Mouse (Mus musculus): ENCODE measurements at regions not wholly inside any gene's neighbourhood (a gene's known extent, or its start where the extent isn't known, plus 50 kb on each side); places are given as distances from the start of the nearest gene placed in this dataset.

DNA sequence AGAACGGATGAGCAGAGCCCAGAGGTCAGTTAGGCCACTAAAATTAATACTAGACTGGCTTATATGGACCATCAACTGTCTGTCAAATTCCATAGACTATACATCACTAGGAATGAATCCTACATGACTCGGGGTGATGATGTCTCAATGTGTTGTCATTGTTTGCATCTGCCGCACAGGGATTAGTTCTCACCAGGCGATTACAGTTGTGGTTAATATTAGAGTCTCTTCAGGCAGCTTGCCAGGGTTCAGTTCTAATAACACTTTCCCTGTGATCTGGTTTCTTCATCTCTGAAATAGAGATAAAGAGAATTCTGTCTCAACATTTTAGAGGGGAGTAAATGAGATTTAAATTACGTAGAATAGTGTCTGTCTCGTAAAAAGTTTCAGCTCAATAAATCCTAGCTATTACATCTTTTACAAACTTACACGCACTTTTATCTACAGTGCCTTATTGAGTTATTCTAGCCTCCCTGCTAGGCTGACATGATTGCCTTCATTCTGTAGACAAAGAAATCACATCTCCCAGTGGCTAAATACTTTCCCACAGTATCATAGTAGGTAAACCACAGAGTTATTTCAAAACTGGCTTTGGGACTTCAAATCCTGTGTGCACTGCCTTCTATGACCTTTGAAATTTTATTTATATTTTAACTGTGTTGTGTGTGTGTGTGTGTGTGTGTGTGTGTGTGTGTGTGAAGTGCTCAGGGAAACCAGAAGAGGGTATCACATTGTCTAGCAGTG lies 148.0 kb upstream of the 4933402D24Rik start:
- Histone ChIP-seq H3K27ac (no peak overlapping the region), H3K9me3 (no peaks in the 10 kb centered on the region), H3K36me3 (no peaks in the 10 kb centered on the region), H3K27me3 (replicated peaks) (no peaks in the 10 kb centered on the region), H3K4me2 (replicated peaks) (no peak overlapping the region), H3K9ac (no peak overlapping the region), H3K4me1 (no peaks in the 10 kb centered on the region), H3K4me3 (no peak overlapping the region)
- ATAC-seq (ENCODE audit: low FRiP score, low read depth) = no peak
- WGBS = 83% methylated on average over 7 of the region's 7 CpGs

GRCm38 (mm10) chr1:63910765-63911164 lies 141.7 kb upstream of the 4933402D24Rik start:
- no peaks in the 10 kb centered on the region for H3K4me1 ChIP-seq
- no peak for ATAC-seq (ENCODE audit: low FRiP score, low read depth)
- WGBS = 82% methylated on average over 3 of the region's 3 CpGs

DNA sequence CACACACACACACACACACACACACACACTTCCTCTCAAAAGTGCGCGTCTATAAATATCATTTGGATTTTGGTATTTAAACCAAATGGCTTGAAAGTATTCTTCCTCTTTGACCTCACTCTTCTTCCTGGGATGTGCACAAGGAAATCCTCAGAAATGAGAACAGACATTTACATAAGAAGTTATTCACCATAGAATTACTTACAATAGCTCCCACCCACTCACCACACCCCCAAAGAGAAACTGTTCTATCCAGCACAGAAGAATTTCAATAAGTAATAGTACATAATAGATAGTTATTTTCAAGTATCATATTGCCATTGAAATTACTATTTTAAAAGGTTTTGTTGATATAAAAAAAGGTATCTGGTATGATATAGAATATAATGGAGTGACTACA lies 140.1 kb upstream of the 4933402D24Rik start:
- Histone ChIP-seq H3K27ac (no peak overlapping the region), H3K4me3 (no peak overlapping the region), H3K9me3 (no peaks in the 10 kb centered on the region), H3K27me3 (replicated peaks) (no peaks in the 10 kb centered on the region), H3K9ac (no peak overlapping the region), H3K4me1 (no peaks in the 10 kb centered on the region), H3K4me2 (replicated peaks) (no peak overlapping the region), H3K36me3 (no peaks in the 10 kb centered on the region)
- no peak for ATAC-seq (ENCODE audit: low FRiP score, low read depth)
- WGBS = 89% methylated on average over 2 of the region's 2 CpGs

More at GRCm38 (mm10) chr1:63910765-63911164, 141.7 kb upstream of the 4933402D24Rik start:
- H3K4me2 ChIP-seq (replicated peaks) = no peak overlapping the region
- H3K27me3 ChIP-seq (replicated peaks) = no peaks in the 10 kb centered on the region
- H3K9ac ChIP-seq = no peak overlapping the region
- H3K9me3 ChIP-seq = no peaks in the 10 kb centered on the region
- no peak overlapping the region for H3K4me3 ChIP-seq
- no peaks in the 10 kb centered on the region for H3K36me3 ChIP-seq
- H3K27ac ChIP-seq = no peak overlapping the region

GRCm38 (mm10) chr1:63903620-63904019 lies 134.6 kb upstream of the 4933402D24Rik start:
- no peaks in the 10 kb centered on the region for H3K4me1 ChIP-seq
- WGBS = 90% methylated on average over 4 of the region's 4 CpGs
- no peak overlapping the region for H3K4me3 ChIP-seq
- no peak for ATAC-seq (ENCODE audit: low FRiP score, low read depth)
- no peak overlapping the region for H3K4me2 ChIP-seq (replicated peaks)
- H3K27me3 ChIP-seq (replicated peaks) = no peaks in the 10 kb centered on the region
- no peaks in the 10 kb centered on the region for H3K9me3 ChIP-seq
- H3K9ac ChIP-seq = no peak overlapping the region
- no peak overlapping the region for H3K27ac ChIP-seq
- no peaks in the 10 kb centered on the region for H3K36me3 ChIP-seq

GRCm38 (mm10) chr1:63903201-63903600 lies 134.1 kb upstream of the 4933402D24Rik start:
- H3K27ac ChIP-seq = no peak overlapping the region
- H3K27me3 ChIP-seq (replicated peaks) = no peaks in the 10 kb centered on the region
- H3K4me3 ChIP-seq = no peak overlapping the region
- no peaks in the 10 kb centered on the region for H3K9me3 ChIP-seq
- H3K9ac ChIP-seq = no peak overlapping the region
- H3K36me3 ChIP-seq = no peaks in the 10 kb centered on the region
- no peak for ATAC-seq (ENCODE audit: low FRiP score, low read depth)
- H3K4me1 ChIP-seq = no peaks in the 10 kb centered on the region
- 65% methylated on average over 3 of the region's 3 CpGs for WGBS
- no peak overlapping the region for H3K4me2 ChIP-seq (replicated peaks)

- H3K4me3 ChIP-seq = no peak overlapping the region
- H3K27me3 ChIP-seq (replicated peaks) = no peaks in the 10 kb centered on the region
- no peaks in the 10 kb centered on the region for H3K9me3 ChIP-seq
- H3K27ac ChIP-seq = no peak overlapping the region
- H3K4me1 ChIP-seq = no peaks in the 10 kb centered on the region
- WGBS = 51% methylated on average over 1 of the region's 1 CpGs
- H3K9ac ChIP-seq = no peak overlapping the region
- ATAC-seq (ENCODE audit: low FRiP score, low read depth) = no peak
- H3K4me2 ChIP-seq (replicated peaks) = no peak overlapping the region
- no peaks in the 10 kb centered on the region for H3K36me3 ChIP-seq
These were observed 133.3 kb upstream of the 4933402D24Rik start for GRCm38 (mm10) chr1:63902391-63902790.

GRCm38 (mm10) chr1:63899631-63900577 lies 130.8 kb upstream of the 4933402D24Rik start:
- ATAC-seq (ENCODE audit: low FRiP score, low read depth) = no peak
- H3K9me3 ChIP-seq = no peaks in the 10 kb centered on the region
- no peak overlapping the region for H3K4me3 ChIP-seq
- no peak overlapping the region for H3K4me2 ChIP-seq (replicated peaks)
- H3K36me3 ChIP-seq = no peaks in the 10 kb centered on the region
- 61% methylated on average over 10 of the region's 10 CpGs for WGBS
- H3K27ac ChIP-seq = no peak overlapping the region
- no peaks in the 10 kb centered on the region for H3K27me3 ChIP-seq (replicated peaks)
- no peak overlapping the region for H3K9ac ChIP-seq
- H3K4me1 ChIP-seq = no peaks in the 10 kb centered on the region

- 81% methylated on average over 2 of the region's 2 CpGs for WGBS
- no peaks in the 10 kb centered on the region for H3K27me3 ChIP-seq (replicated peaks)
These were observed 129.7 kb upstream of the 4933402D24Rik start for GRCm38 (mm10) chr1:63898766-63899165.

DNA sequence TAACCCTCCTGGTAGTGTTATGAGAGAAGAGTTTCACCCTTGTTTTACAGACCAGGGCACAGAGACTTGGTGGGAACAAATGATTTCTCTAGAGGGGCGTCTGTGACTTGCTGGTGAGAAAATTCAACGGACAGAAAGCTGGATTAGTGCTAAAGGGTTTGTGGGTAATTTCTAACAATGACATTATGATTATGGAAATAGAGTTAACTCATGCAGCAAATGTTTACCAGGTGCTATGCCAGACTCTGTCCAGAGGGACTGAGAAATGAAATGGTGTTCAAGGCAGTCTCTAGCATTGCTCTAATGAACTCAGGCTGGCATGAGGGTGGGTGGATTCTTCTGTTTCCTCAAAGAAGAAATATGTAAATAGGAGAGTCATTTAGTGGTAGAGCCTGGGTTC lies 128.5 kb upstream of the 4933402D24Rik start:
- H3K9me3 ChIP-seq = no peaks in the 10 kb centered on the region
- no peak overlapping the region for H3K27ac ChIP-seq
- H3K27me3 ChIP-seq (replicated peaks) = no peaks in the 10 kb centered on the region
- no peaks in the 10 kb centered on the region for H3K4me1 ChIP-seq
- no peaks in the 10 kb centered on the region for H3K36me3 ChIP-seq
- no peak for ATAC-seq (ENCODE audit: low FRiP score, low read depth)
- H3K4me2 ChIP-seq (replicated peaks) = no peak overlapping the region
- WGBS = 76% methylated on average over 2 of the region's 2 CpGs
- no peak overlapping the region for H3K9ac ChIP-seq
- no peak overlapping the region for H3K4me3 ChIP-seq

More at GRCm38 (mm10) chr1:63898766-63899165, 129.7 kb upstream of the 4933402D24Rik start:
- no peak overlapping the region for H3K4me2 ChIP-seq (replicated peaks)
- no peak overlapping the region for H3K27ac ChIP-seq
- H3K9ac ChIP-seq = no peak overlapping the region
- ATAC-seq (ENCODE audit: low FRiP score, low read depth) = no peak
- H3K4me1 ChIP-seq = no peaks in the 10 kb centered on the region
- no peak overlapping the region for H3K4me3 ChIP-seq
- H3K9me3 ChIP-seq = no peaks in the 10 kb centered on the region
- no peaks in the 10 kb centered on the region for H3K36me3 ChIP-seq

GRCm38 (mm10) chr1:63879570-63879969 lies 110.5 kb upstream of the 4933402D24Rik start:
- no peak for ATAC-seq (ENCODE audit: low FRiP score, low read depth)
- H3K4me3 ChIP-seq = no peak overlapping the region
- no peak overlapping the region for H3K9ac ChIP-seq
- no peak overlapping the region for H3K4me2 ChIP-seq (replicated peaks)
- WGBS = 87% methylated on average over 3 of the region's 3 CpGs
- H3K4me1 ChIP-seq = no peaks in the 10 kb centered on the region
- H3K27me3 ChIP-seq (replicated peaks) = no peaks in the 10 kb centered on the region
- H3K9me3 ChIP-seq = no peaks in the 10 kb centered on the region
- H3K27ac ChIP-seq = no peak overlapping the region
- no peaks in the 10 kb centered on the region for H3K36me3 ChIP-seq

DNA sequence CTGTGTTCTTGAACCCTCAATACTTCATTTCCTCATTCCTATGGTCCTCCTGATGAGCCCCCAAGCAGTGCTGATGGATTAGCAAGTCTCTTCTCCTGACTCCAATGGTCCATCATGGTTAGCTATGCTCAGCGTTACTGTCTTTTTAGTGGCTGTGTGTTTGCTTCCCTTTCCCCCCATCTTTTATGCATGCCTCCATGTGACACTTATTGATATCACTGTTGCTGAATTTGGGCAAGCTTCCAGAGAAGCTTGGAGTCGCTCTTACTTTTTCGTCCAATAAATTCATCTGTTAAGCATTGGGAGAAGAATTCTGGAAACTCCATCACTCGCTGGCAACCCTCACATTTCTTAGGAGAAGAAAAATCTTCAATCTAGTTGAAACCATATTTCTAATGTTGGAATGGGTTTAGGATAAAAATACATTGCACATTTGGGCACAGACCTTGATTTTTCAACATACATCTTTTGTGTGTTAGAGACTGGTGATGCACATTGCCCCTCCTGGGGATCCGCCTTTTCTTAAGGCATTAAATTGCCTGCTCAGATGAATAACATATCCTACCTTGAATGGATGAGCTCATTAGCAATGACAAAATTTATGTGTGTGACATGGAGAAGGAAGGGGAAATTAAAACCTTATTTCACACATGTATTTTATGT lies 107.7 kb upstream of the 4933402D24Rik start:
- WGBS = 89% methylated on average over 5 of the region's 5 CpGs

DNA sequence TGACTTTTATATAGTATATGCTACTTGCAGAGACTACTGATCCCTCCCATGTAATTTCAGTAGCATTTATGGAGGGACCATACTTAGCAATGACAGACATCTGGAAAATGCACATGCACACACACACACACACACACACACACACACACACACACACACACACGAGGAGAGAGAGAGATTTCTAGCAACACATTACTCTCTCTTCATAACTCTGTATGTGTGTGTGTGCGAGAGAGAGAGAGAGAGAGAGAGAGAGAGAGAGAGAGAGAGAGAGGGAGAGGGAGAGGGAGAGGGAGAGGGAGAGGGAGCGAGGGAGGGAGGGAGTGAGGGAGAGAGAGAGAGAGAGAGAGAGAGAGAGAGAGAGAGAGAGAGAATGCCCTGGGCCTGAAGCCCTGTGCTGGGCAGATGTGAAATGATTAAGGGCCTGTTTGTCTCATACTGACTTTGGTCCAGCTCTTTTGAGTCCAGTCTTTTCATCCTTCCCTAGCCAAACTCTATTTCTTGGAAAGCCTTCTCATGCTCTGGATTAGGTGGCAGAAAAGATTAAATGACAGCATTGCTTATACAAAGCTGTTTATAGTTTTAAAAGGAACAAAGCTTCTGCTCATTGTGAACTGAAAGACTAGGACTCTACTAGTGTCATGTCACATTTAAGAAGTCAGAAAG lies 106.4 kb upstream of the 4933402D24Rik start:
- H3K4me2 ChIP-seq (replicated peaks) = no peak overlapping the region
- no peak overlapping the region for H3K27ac ChIP-seq
- H3K4me1 ChIP-seq = no peaks in the 10 kb centered on the region
- no peak overlapping the region for H3K9ac ChIP-seq
- no peak for ATAC-seq (ENCODE audit: low FRiP score, low read depth)
- H3K36me3 ChIP-seq = no peaks in the 10 kb centered on the region
- WGBS = 79% methylated on average over 3 of the region's 3 CpGs
- no peaks in the 10 kb centered on the region for H3K27me3 ChIP-seq (replicated peaks)
- no peaks in the 10 kb centered on the region for H3K9me3 ChIP-seq
- H3K4me3 ChIP-seq = no peak overlapping the region

More for the DNA sequence above, 107.7 kb upstream of the 4933402D24Rik start:
- Histone ChIP-seq H3K9ac (no peak overlapping the region), H3K4me2 (replicated peaks) (no peak overlapping the region), H3K4me3 (no peak overlapping the region), H3K27me3 (replicated peaks) (no peaks in the 10 kb centered on the region), H3K36me3 (no peaks in the 10 kb centered on the region), H3K4me1 (no peaks in the 10 kb centered on the region), H3K27ac (no peak overlapping the region), H3K9me3 (no peaks in the 10 kb centered on the region)
- no peak for ATAC-seq (ENCODE audit: low FRiP score, low read depth)
